Mouse (Mus musculus): ENCODE measurements around the gene Robo2. TPM values are rescaled to one million over a fixed set of nuclear protein-coding genes. Genes with fewer than 3 reads are reported as not detected.
"Not testable (repeated sequence)": the region's sequence is repeated elsewhere in the genome, so short reads cannot be mapped to it uniquely, and the experiment has no call there.

Gene Robo2
- polyA plus RNA-seq, 1 experiment from 2014 or later = 0.01 TPM

DNA sequence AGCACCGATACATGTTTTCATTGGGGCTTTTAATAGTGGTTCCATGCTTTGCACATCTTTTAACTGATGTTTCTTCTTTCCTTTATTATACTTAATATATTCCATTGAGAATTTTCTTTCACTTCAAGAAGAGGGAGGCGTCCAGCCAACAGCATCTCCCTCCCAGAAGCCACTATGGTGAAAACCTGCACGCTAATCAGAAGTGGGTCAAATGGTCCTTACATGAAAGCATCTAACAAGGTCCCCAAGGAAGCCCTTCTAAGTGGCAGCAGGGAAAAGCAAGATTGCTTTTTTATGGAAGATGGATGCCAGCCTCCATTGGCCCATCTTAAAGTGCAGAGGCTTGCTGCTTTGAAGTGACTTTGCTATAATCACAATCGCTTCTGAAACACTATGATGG lies 300.5 kb downstream of the Robo2 start:
- no peak overlapping the region for H3K27ac ChIP-seq
- no peaks in the 10 kb centered on the region for H3K79me2 ChIP-seq (ENCODE audit: inconsistent target)
- WGBS (ENCODE audit: missing documents) = 90% methylated on average over 4 of the region's 4 CpGs

DNA sequence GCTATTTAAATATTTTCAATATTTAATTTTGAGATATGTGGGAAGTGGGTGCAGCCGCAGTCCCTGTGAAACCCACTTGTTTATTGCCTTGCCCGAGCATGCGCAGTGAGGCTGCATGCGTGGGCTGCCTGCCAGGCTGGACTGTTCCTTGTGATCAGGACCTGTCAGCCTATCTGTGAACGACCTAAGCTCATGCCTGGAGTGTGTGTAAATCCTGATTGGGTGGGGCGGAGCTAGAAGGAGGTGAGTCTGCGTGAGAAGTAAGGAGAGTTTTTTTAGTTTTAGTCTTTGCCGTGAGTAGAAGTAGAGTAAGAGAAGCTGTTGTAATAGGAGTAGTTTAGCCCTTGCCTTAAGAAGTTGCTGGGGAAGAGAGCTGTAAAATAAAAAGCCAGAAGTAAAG lies 307.2 kb downstream of the Robo2 start:
- H3K36me3 ChIP-seq (ENCODE audit: inconsistent target); H3K79me2 ChIP-seq (ENCODE audit: inconsistent target): not testable (repeated sequence)

More for the DNA sequence above, 300.5 kb downstream of the Robo2 start:
- H3K36me3 ChIP-seq (ENCODE audit: inconsistent target) = no peaks in the 10 kb centered on the region
- H3K4me3 ChIP-seq (ENCODE audit: inconsistent target) = no peak overlapping the region

DNA sequence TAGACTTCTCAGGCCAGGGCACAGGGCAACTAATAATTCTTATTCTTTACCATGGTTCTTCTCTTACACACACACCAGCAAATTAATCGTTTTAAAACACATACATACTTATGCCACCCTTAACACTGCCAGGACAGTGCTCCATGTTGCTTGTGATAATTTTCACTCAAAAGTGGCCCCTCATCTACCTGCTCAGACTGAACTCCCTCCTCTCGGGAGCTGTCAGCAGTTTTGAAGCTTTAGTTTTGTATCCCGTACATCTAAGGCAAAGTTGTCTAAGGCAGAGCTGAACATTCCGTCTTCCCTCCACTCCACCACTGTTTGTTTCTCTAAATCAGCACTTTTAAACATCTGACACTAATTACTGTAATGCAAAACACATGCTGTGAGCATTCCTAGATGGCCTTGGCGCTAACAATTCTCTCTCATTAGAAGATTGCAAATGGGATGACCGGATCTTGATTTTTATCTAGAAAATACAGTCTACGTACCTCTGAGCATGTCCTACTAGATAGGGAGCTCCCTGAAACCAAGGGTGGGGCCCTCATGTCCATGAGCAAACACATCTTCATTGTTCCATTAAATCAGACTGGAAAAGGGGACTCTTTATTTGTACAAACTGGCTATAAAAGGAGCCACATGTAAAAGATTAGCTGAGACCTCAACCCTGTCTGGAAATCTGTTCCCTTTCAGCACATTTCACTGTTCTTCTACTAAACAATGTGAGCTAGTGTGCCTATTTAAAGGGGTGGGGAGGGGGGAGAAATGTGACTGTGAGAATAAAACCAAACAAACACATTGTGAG lies 318.4 kb downstream of the Robo2 start:
- Histone ChIP-seq H3K27ac (no peak overlapping the region), H3K4me3 (ENCODE audit: inconsistent target) (no peak overlapping the region), H3K36me3 (ENCODE audit: inconsistent target) (no peaks in the 10 kb centered on the region), H3K79me2 (ENCODE audit: inconsistent target) (no peaks in the 10 kb centered on the region)
- 92% methylated on average over 7 of the region's 7 CpGs for WGBS (ENCODE audit: missing documents)

More for the DNA sequence above, 307.2 kb downstream of the Robo2 start:
- 83% methylated on average over 7 of the region's 8 CpGs for WGBS (ENCODE audit: missing documents)
- not testable (repeated sequence) for H3K4me3 ChIP-seq (ENCODE audit: inconsistent target); H3K27ac ChIP-seq

DNA sequence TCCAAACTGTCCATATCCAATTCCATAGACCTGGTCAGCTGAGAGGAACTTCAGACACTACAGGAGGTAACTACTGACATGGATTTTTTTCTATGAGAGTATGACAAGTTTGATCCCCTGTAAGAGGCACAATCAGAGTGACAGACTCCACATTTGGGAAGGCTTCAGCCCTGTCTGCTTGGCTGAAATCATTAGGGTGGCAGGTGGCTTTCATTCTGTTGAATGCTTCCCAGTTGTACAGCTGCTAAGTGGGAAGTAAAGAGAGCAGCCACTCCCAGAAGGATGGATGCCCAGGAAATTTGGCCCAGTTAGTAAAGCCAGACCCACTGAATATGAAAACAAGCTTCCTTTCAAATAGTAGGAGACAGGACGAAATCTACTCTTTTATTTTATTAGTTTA lies 321.7 kb downstream of the Robo2 start:
- Histone ChIP-seq H3K4me3 (ENCODE audit: inconsistent target) (no peak overlapping the region), H3K36me3 (ENCODE audit: inconsistent target) (no peaks in the 10 kb centered on the region), H3K27ac (no peak overlapping the region), H3K79me2 (ENCODE audit: inconsistent target) (no peaks in the 10 kb centered on the region)
- WGBS (ENCODE audit: missing documents) = 46% methylated on average over 1 of the region's 1 CpGs

DNA sequence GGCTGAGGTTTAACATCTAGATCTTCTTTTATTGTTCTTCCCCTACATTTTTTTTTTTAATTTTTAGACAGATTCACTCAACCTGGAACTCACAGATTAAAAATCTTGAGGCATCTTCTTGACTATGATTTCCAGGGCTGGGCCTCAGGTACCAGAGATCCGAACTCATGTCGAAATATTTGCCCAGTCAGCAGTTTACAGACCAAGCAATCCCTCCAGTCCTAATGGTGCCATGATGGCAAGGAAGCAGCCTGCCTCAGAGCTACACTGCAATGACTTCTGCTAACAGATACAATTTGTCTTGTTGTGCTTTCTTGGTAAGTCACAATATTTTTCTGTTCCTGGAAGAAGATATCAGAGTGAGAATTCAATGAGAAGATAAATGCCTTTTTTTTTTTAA lies 327.4 kb downstream of the Robo2 start:
- Histone ChIP-seq H3K79me2 (ENCODE audit: inconsistent target) (no peaks in the 10 kb centered on the region), H3K4me3 (ENCODE audit: inconsistent target) (no peak overlapping the region), H3K36me3 (ENCODE audit: inconsistent target) (no peaks in the 10 kb centered on the region), H3K27ac (no peak overlapping the region)
- 97% methylated on average over 2 of the region's 2 CpGs for WGBS (ENCODE audit: missing documents)

DNA sequence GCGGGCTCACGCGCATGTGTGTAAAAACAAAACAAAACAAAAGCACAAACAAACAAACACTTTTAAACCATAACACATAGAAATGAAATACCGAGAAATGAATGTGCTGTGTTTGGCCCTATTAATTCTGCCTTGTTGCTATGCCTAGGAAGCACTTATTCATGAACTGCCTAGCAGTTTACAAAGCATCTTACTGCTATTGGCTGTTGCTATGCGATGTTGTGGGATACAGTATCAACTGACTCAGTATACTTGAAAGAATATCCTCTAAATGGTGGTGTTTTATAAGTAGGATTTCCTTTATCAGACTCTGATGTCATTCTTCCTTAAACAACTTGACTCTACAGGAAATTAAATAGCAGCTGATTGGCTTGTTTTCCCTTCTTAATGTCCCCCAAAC lies 339.0 kb downstream of the Robo2 start:
- Histone ChIP-seq H3K36me3 (ENCODE audit: inconsistent target) (no peaks in the 10 kb centered on the region), H3K79me2 (ENCODE audit: inconsistent target) (no peaks in the 10 kb centered on the region), H3K4me3 (ENCODE audit: inconsistent target) (no peak overlapping the region), H3K27ac (no peak overlapping the region)
- 91% methylated on average over 4 of the region's 5 CpGs for WGBS (ENCODE audit: missing documents)

DNA sequence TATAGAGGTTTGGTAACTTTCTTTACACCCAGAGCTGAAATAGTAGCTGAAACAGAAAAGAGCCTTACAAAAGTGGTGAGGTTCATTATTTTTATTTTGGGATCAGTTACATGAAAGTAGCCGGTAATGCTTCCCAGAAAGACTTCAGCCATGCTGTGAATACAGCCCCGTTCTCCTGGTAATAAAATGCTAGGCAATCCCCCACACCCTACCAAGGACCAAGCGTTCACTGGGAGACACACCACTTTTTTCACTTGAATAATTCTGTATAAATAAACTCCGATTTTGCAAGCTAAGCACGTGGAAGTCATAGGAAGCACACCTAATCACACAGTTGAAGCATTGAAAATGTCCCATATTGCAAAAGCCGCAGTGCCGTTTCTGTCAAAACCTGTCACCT lies 341.0 kb downstream of the Robo2 start:
- H3K4me3 ChIP-seq (ENCODE audit: inconsistent target) = no peak overlapping the region
- no peaks in the 10 kb centered on the region for H3K36me3 ChIP-seq (ENCODE audit: inconsistent target)
- no peak overlapping the region for H3K27ac ChIP-seq
- H3K79me2 ChIP-seq (ENCODE audit: inconsistent target) = no peaks in the 10 kb centered on the region
- WGBS (ENCODE audit: missing documents) = 82% methylated on average over 7 of the region's 7 CpGs

DNA sequence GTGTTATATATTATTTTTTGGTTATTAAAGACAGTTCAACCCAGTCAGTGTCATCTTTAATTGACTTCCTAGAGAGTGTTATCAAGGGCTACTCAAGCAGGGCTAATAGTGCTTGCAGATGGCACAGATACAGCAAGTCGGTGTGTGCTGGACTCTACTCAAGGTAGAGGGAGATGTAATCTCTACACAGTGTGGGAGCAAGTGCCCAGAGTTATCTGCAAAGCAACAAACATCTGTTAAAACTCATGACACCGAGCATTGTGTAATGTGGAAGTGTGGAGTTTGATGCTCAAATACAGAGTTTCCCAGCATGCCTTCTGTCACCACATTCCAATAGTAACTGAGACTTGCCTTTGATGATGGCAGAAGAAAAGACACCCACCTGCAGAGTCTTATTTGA lies 345.7 kb downstream of the Robo2 start:
- no peaks in the 10 kb centered on the region for H3K36me3 ChIP-seq (ENCODE audit: inconsistent target)
- no peak overlapping the region for H3K27ac ChIP-seq
- 81% methylated on average over 2 of the region's 2 CpGs for WGBS (ENCODE audit: missing documents)
- no peaks in the 10 kb centered on the region for H3K79me2 ChIP-seq (ENCODE audit: inconsistent target)
- H3K4me3 ChIP-seq (ENCODE audit: inconsistent target) = no peak overlapping the region

DNA sequence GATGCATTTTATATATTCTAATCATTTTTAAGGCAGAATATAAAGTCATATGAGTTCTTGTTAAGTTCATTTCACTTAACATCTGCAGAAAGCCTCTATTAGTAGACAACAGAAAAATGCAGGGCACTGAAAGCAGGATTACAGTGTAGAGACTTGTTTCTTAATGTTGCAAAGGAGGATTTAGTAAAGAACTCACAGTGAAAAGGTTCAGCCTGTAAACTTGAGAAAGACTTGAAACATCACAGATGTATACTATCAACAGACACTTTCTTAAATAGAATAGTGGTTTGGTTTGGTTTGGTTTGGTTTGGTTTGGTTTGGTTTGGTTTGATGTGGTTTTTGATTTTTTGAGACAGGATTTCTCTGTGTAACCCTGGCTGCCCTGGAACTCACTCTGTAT lies 349.7 kb downstream of the Robo2 start:
- Histone ChIP-seq H3K4me3 (ENCODE audit: inconsistent target) (no peak overlapping the region), H3K79me2 (ENCODE audit: inconsistent target) (no peaks in the 10 kb centered on the region), H3K27ac (no peak overlapping the region), H3K36me3 (ENCODE audit: inconsistent target) (no peaks in the 10 kb centered on the region)

DNA sequence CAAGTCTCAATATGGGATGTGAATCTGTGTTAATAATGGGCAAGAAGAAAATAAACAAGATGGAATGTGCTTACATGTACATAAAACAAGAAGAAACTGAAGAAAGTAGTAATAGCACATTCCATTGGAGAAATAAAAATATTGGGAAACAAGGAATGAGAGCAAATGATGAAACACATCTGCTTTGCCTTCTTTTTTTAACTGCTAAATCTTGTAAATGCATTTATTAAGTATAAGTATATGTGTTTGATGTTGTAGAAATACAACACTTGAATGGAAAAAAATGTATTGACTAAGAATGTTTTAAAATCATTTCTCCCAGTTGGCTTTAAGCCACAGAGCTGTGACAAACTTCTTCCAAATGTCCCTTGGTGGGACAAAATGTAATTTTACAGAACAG lies 350.1 kb downstream of the Robo2 start:
- H3K27ac ChIP-seq = no peak overlapping the region
- no peak overlapping the region for H3K4me3 ChIP-seq (ENCODE audit: inconsistent target)
- H3K36me3 ChIP-seq (ENCODE audit: inconsistent target) = no peaks in the 10 kb centered on the region
- H3K79me2 ChIP-seq (ENCODE audit: inconsistent target) = no peaks in the 10 kb centered on the region

DNA sequence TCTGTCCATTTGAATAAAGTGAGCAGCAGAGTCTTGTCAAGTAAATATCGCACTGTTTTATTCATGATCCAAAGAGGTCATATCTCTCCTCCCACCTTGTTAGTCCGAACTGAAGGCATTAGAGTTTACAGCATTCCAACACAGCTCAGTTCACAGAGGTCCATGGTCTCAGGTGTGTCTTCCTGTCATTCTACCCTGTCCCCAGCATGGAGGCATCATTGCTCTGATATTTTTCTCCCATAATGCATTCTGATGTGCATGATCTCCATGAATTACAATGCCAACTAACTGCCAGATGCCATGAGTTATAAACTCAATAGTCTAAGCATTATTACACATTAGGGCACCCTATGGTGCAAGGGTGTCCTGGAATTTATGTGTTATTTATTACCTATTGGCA lies 354.7 kb downstream of the Robo2 start:
- Histone ChIP-seq H3K36me3 (ENCODE audit: inconsistent target) (no peaks in the 10 kb centered on the region), H3K27ac (no peak overlapping the region), H3K79me2 (ENCODE audit: inconsistent target) (no peaks in the 10 kb centered on the region), H3K4me3 (ENCODE audit: inconsistent target) (no peak overlapping the region)
- WGBS (ENCODE audit: missing documents) = 89% methylated on average over 2 of the region's 2 CpGs

DNA sequence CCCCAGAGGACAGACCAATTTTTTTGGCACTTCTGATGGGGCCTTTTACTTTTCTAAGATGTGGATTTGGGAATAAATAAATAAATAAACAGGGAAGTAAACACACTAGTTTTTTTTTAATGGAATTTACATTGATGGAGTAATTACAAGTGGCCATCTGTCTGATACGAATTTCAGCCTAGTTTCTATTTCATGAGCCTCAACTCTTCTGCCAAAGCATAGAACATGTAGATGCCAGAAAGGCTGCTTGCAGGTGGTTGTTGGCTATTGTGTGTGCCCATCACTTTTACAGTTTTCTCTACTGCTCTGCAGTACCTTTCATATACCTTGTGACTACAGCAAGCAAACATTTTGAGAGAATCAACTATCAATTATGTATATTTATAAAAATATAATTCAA lies 355.4 kb downstream of the Robo2 start:
- WGBS (ENCODE audit: missing documents) = 88% methylated on average over 1 of the region's 1 CpGs

DNA sequence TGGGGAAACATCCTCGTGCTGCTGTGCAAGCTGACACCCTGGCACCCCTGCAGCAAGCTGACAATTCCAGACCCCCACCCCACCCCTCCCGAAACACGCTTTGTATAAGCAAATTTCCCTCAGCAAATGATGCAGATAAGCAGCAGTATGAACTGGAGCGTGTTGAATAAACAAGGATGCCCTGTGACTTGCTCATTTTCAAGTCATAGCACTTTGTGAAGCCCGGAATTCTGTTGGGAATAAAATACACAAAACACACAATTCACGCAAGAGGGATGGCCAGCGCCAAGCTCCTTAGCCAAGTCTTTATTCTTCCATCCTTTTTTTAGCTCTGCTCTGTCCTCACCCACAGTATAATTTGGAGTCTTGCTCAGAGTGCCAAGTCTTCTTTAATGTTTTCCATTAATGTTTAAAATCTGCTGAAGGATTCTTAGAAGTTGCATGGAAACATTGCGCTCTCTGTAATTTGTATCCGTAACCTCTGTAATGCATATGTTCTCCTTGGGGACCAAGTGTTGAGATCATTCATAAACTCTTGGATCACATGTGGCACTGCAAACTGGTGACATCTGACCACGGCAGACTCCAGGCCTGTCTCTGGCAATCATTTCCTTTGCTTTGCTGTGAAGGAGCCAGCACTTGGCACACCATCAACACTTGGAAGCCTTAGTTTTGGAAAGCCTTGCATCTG lies 356.4 kb downstream of the Robo2 start:
- H3K27ac ChIP-seq = no peak overlapping the region
- H3K36me3 ChIP-seq (ENCODE audit: inconsistent target) = no peaks in the 10 kb centered on the region
- H3K79me2 ChIP-seq (ENCODE audit: inconsistent target) = no peaks in the 10 kb centered on the region
- H3K4me3 ChIP-seq (ENCODE audit: inconsistent target) = no peak overlapping the region
- WGBS (ENCODE audit: missing documents) = 79% methylated on average over 10 of the region's 10 CpGs

More for the DNA sequence above, 355.4 kb downstream of the Robo2 start:
- Histone ChIP-seq H3K79me2 (ENCODE audit: inconsistent target) (no peaks in the 10 kb centered on the region), H3K36me3 (ENCODE audit: inconsistent target) (no peaks in the 10 kb centered on the region), H3K4me3 (ENCODE audit: inconsistent target) (no peak overlapping the region), H3K27ac (no peak overlapping the region)

DNA sequence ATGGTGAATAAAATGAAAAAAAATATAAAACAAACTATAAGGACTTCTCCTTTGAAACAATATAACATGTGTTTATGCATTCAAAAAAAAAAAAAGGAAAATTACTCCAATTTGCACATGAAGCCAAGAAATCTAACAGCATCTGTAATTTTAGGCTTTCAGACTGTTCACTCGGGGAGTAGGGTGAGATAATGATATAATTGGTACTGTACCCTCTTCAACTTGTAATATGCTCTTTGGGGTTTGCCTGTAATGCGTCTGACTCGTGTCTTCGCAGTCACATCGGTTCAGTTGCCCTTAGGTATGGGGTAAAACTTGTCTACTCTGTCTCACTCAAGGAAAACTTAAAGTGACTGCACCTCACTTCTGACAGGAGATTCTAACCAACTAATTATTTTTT lies 362.2 kb downstream of the Robo2 start:
- WGBS (ENCODE audit: missing documents) = 86% methylated on average over 5 of the region's 5 CpGs
- Histone ChIP-seq H3K79me2 (ENCODE audit: inconsistent target) (no peaks in the 10 kb centered on the region), H3K4me3 (ENCODE audit: inconsistent target) (no peak overlapping the region), H3K27ac (no peak overlapping the region), H3K36me3 (ENCODE audit: inconsistent target) (no peaks in the 10 kb centered on the region)

DNA sequence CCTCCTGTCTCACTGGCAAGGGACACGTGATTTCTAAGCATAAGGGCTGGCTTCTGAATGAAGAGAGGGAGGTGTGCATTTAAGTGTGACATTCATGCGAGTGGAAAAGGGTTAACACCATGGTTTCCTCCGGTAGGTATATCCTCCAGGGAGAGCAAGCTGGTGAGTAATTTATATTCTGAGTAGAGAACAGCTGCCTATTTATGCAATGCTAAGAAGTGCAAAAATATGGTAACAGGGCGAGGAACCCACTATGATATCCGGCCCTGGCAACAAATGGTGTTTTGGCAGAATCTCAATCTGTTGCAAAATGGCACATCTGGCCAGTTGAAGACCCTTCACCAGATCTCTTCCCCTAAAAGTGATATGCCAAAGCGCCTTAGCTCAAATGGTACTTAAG lies 362.6 kb downstream of the Robo2 start:
- 85% methylated on average over 6 of the region's 6 CpGs for WGBS (ENCODE audit: missing documents)
- no peak overlapping the region for H3K4me3 ChIP-seq (ENCODE audit: inconsistent target)
- H3K79me2 ChIP-seq (ENCODE audit: inconsistent target) = no peaks in the 10 kb centered on the region
- no peaks in the 10 kb centered on the region for H3K36me3 ChIP-seq (ENCODE audit: inconsistent target)
- H3K27ac ChIP-seq = no peak overlapping the region

All from macrophage (primary cell).